Mouse (Mus musculus) intestine, postnatal 0 days (tissue): Measurements from ENCODE around the gene Mpig6b. TPM values are rescaled to one million over a fixed set of nuclear protein-coding genes. Genes with fewer than 3 reads are reported as not detected.

Experiments
- ATAC-seq: fragments of 200-750 bp; cut with Nextera tagmentation; 2 replicates; pipeline ENCODE4 v1.8.0; 2017; ENCODE audit warnings: mild to moderate bottlenecking, moderate TSS enrichment, moderate library complexity
- H3K27ac ChIP-seq: fragments of 300-500 bp; sonication (generic); 2 replicates; pipeline ENCODE4 v1.5.1; 2014; ENCODE audit warnings: mild to moderate bottlenecking, low read depth, low read length, moderate library complexity
- H3K27me3 ChIP-seq: fragments of 300-500 bp; sonication (generic); replicated peaks from 2 replicates; pipeline ENCODE4 v1.6.1; 2014; ENCODE audit warnings: low read length, mixed read lengths; ENCODE audit not compliant: control insufficient read depth, insufficient read depth
- H3K36me3 ChIP-seq: fragments of 300-500 bp; sonication (generic); 2 replicates; pipeline ENCODE4 v1.6.1; 2014; ENCODE audit warnings: mild to moderate bottlenecking, moderate library complexity; ENCODE audit not compliant: control insufficient read depth, insufficient read depth
- H3K4me1 ChIP-seq: fragments of 300-500 bp; sonication (generic); replicated peaks from 2 replicates; pipeline ENCODE4 v1.6.1; 2014; ENCODE audit warnings: antibody characterized with exemption, low read length, mixed read lengths; ENCODE audit not compliant: control insufficient read depth, insufficient read depth
- H3K4me2 ChIP-seq: fragments of 300-500 bp; sonication (generic); replicated peaks from 2 replicates; pipeline ENCODE4 v1.6.1; 2014; ENCODE audit warnings: low read depth, mild to moderate bottlenecking, moderate library complexity
- H3K4me3 ChIP-seq: fragments of 300-500 bp; sonication (generic); 2 replicates; pipeline ENCODE4 v1.5.1; 2014; ENCODE audit warnings: low read depth, low read length
- H3K9ac ChIP-seq: fragments of 300-500 bp; sonication (generic); 2 replicates; pipeline ENCODE4 v1.6.1; 2014; ENCODE audit warnings: mild to moderate bottlenecking, low read depth, low read length
- H3K9me3 ChIP-seq: fragments of 300-500 bp; sonication (generic); 2 replicates; pipeline ENCODE4 v1.6.1; 2016; ENCODE audit warnings: mixed run types; ENCODE audit not compliant: control insufficient read depth
- CTCF ChIP-seq: sonication (generic); IDR thresholded peaks from 2 replicates; pipeline ENCODE4 v1.5.1; 2016; ENCODE audit warnings: low read depth, mild to moderate bottlenecking, control low read depth, antibody characterized with exemption, moderate library complexity
- WGBS: fragments of 180-500 bp; shearing (Covaris S2); extraction: QIAGEN DNeasy Blood & Tissue Kit; methylation state at CpG from one replicate; pipeline ENCODE4 v1.1.7; 2014; 5-methylcytosine and 5-hydroxymethylcytosine counted together
- polyA plus RNA-seq: library from polyadenylated mRNA; unstranded; fragments of >200 nt; fragmentation: Nextera tagmentation; extraction: Ambion mirVana; gene quantifications from 2 replicates; pipeline ENCODE4 v1.2.1, GENCODE M21; 2015

The Mpig6b gene
- polyA plus RNA-seq, 1 experiment from 2014 or later: 0.13 TPM

DNA sequence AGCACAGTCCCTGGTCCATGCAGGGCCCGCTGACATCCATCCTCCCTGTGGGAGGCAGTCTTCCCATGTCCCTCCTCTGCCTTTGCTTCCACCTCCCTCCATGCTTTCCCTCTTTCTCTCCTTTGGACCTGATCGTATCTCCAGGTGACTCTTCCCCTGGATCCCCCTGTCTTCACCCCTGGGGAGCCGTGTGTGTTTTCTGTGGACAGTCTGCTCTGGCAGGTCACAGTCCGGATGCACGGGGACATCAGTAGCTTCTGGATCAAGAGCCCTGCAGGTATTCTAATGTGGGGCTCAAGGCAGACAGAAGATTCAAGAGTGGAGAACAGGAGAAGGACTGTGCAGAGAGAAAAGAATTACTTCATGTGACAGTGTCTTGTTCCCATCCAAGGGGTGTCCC is 42.8 kb downstream of the Mpig6b start:
- no peak overlapping the region; the same call in 1 of the 2 replicates for H3K27ac ChIP-seq
- no peaks in the 10 kb centered on the region; the same call in 1 of the 2 replicates for H3K4me1 ChIP-seq
- H3K27me3 ChIP-seq: no peaks in the 10 kb centered on the region
- H3K36me3 ChIP-seq: no peaks in the 10 kb centered on the region
- ATAC-seq: no peak
- no peak overlapping the region for H3K9ac ChIP-seq
- no peak overlapping the region for H3K4me3 ChIP-seq
- H3K4me2 ChIP-seq: no peak overlapping the region
- H3K9me3 ChIP-seq: no peaks in the 10 kb centered on the region
- WGBS: 84% methylated on average over 5 of the region's 5 CpGs
- TF ChIP-seq CTCF: peak; percentile 33

DNA sequence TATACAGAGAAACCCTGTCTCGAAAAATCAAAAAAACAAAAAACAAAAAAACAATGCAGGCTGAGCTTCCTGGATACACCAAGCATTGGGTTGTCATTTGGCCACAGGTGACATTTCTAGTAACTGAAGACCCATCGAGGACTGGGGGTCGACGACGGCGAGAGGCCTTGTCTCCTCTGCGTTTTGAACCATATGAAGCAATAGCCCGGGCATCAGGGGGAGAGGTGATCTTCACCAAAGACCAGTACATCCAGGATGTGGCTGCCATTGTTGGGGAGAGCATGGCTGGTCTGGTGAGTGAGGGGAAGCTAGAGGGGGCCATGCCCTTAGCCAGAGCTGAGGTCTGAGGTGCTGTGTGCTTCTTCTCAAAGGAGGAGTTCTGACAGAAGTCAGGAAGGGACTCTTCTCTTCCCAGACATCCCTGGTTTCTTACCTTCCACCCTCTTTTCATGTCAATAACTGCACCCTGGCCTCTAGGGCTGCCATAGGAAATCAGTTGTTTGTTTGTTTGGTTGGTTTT is 43.4 kb downstream of the Mpig6b start:
- TF ChIP-seq CTCF: no peak
- no peak for ATAC-seq
- H3K27me3 ChIP-seq: no peaks in the 10 kb centered on the region
- H3K9me3 ChIP-seq: no peaks in the 10 kb centered on the region
- H3K36me3 ChIP-seq: no peaks in the 10 kb centered on the region
- H3K4me1 ChIP-seq: no peaks in the 10 kb centered on the region; the same call in 1 of the 2 replicates
- H3K9ac ChIP-seq: no peak overlapping the region
- H3K4me2 ChIP-seq: no peak overlapping the region
- H3K27ac ChIP-seq: no peak overlapping the region
- 95% methylated on average over 8 of the region's 8 CpGs for WGBS
- no peak overlapping the region for H3K4me3 ChIP-seq

DNA sequence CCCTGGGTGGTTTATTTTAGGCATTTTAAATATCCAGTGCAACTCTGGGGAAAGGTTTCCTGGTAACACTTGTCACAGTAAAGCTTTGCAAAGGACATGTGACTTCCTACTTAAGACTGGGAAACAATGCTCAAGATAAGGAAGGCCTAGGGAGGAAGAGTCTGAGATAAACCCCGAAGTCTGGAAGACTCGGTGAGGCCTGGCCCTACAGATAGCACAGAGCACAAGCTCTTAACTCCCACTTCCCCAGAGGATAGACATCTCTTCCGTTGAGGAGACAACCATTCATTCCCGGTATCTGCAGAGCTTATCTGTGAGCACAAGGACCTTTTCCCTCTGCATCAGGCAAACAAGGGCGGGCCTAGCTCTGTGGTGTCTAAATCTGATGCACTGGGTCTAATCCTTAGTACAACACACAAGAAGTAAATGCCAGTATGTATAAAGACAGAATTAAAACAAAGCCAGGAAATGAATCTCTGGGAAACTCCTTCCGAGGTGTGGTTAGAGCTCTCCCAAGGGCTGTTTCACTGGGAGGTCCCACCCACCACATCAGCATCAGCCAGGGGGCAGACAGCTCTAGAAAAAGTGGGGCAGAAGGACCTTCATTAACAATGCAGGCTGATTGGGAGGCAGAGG is 44.0 kb downstream of the Mpig6b start:
- H3K4me3 ChIP-seq: no peak overlapping the region
- no peak overlapping the region for H3K27ac ChIP-seq
- no peak overlapping the region for H3K4me2 ChIP-seq
- ATAC-seq: no peak
- no peak overlapping the region for H3K9ac ChIP-seq
- no peaks in the 10 kb centered on the region for H3K9me3 ChIP-seq
- H3K36me3 ChIP-seq: no peaks in the 10 kb centered on the region
- 25% methylated on average over 6 of the region's 6 CpGs for WGBS
- TF ChIP-seq CTCF: 0 out of 2 replicates have a peak, but pooled peaks have one; percentile 16
- no peaks in the 10 kb centered on the region; the same call in 1 of the 2 replicates for H3K4me1 ChIP-seq
- no peaks in the 10 kb centered on the region for H3K27me3 ChIP-seq

DNA sequence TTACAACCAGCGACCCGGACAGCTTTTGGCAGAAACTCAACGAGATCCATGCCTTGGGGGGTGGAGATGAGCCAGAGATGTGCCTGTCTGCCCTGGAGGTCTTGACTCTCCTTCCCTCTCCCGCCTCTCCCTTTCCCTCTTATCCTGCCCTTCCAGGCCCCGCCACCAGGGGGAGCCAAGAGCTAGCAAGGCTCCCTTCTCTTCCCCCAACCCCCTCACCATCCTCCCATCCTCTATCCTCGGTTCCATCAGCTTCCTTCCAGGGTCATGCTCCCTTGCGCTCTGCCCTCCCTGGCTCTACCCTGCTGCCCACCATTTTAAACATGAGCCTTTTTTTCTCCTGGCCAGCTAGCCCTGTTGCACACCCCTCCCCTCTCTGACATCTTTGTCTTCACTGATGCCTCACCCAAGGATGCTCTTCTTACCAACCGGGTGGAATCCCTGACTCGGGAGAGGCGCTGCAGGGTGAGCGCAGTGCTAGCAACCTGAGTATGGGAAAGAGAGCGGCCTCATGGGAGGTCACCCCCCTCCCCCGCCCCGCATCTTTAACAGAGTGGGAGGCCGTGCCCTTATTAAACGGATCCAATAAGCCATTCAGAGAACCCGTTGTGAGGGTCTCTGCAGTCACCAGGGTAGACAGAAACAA is 44.7 kb downstream of the Mpig6b start:
- H3K4me3 ChIP-seq: no peak overlapping the region
- TF ChIP-seq CTCF: peak; percentile 99
- peaks cover 6% of the 10 kb centered on the region for H3K4me1 ChIP-seq
- no peak overlapping the region for H3K27ac ChIP-seq
- 14% methylated on average over 17 of the region's 17 CpGs for WGBS
- no peak overlapping the region for H3K9ac ChIP-seq
- ATAC-seq: no peak
- no peaks in the 10 kb centered on the region for H3K9me3 ChIP-seq
- H3K4me2 ChIP-seq: peak overlapping the region; percentile 14; the same call in 1 of the 2 replicates
- no peaks in the 10 kb centered on the region for H3K27me3 ChIP-seq
- H3K36me3 ChIP-seq: peaks cover 1% of the 10 kb centered on the region; the same call in 1 of the 2 replicates

DNA sequence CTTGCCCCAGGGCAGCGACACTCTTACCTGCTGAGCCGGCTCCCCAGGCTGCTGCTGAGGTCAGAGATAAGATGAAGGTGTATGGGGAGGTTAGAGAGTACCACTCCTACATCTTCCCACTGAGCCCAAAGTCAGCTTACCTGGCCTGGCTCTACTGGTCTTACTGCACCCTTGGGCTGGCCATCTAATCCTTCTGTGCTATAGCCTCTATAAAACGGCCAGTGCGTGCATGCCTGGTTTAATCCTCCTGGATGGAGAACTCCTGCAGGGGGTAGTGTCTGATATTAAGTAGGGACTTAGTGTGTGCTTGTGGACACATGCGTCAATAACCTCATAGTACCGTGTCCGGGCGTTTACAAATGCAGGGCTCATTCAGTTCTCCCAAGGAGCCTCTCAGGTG is 45.4 kb downstream of the Mpig6b start:
- Histone ChIP-seq H3K4me3 (no peak overlapping the region), H3K9me3 (no peaks in the 10 kb centered on the region), H3K27me3 (no peaks in the 10 kb centered on the region), H3K4me2 (no peak overlapping the region), H3K4me1 (peaks cover 6% of the 10 kb centered on the region), H3K9ac (no peak overlapping the region), H3K36me3 (peaks cover 9% of the 10 kb centered on the region), H3K27ac (no peak overlapping the region)
- TF ChIP-seq CTCF: no peak
- 77% methylated on average over 8 of the region's 8 CpGs for WGBS
- ATAC-seq: no peak

DNA sequence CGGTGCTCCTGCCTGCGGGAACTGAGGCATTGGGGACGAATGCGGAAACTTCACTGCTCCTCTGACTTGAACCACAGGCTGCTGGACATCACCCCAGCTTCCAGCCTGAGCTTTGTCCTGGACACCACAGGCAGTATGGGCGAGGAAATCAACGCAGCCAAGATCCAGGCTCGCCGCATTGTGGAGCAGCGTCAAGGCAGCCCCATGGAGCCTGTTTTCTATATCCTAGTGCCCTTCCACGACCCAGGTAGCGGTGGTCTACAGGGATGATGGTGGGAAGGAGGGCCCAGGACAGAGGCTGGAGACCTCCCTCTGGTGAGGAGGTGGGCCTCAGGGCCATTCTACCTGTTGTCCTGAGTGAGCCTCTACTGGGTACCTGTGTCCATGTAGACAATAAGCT is 46.1 kb downstream of the Mpig6b start:
- H3K4me1 ChIP-seq: peaks cover 6% of the 10 kb centered on the region
- H3K4me3 ChIP-seq: no peak overlapping the region
- no peak for TF ChIP-seq CTCF
- no peak overlapping the region for H3K4me2 ChIP-seq
- H3K27me3 ChIP-seq: no peaks in the 10 kb centered on the region
- no peaks in the 10 kb centered on the region for H3K9me3 ChIP-seq
- H3K27ac ChIP-seq: no peak overlapping the region
- no peak for ATAC-seq
- H3K36me3 ChIP-seq: peaks cover 15% of the 10 kb centered on the region
- WGBS: 87% methylated on average over 11 of the region's 11 CpGs
- no peak overlapping the region for H3K9ac ChIP-seq
